Mouse (Mus musculus): ENCODE measurements at regions not wholly inside any gene's neighbourhood (a gene's known extent, or its start where the extent isn't known, plus 50 kb on each side); places are given as distances from the start of the nearest gene placed in this dataset.

- no peak for ATAC-seq (ENCODE audit: low FRiP score)
- WGBS = 74% methylated on average over 4 of the region's 4 CpGs
- no peak overlapping the region for H3K27ac ChIP-seq
- no peak overlapping the region for H3K4me3 ChIP-seq
- no peaks in the 10 kb centered on the region for H3K27me3 ChIP-seq
- H3K36me3 ChIP-seq = no peaks in the 10 kb centered on the region
- no peaks in the 10 kb centered on the region for H3K9me3 ChIP-seq
- H3K9ac ChIP-seq = no peak overlapping the region
- no peak overlapping the region for H3K4me2 ChIP-seq
- H3K4me1 ChIP-seq (replicated peaks) = 0 out of 2 replicates have a peak, but pooled peaks cover 2% of the 10 kb centered on the region
Observed at GRCm38 (mm10) chr4:10049411-10049810, 824.9 kb upstream of the 2610301B20Rik start.

- H3K9ac ChIP-seq = no peak overlapping the region
- 0 out of 2 replicates have a peak, but pooled peaks cover 2% of the 10 kb centered on the region for H3K4me1 ChIP-seq (replicated peaks)
- no peaks in the 10 kb centered on the region for H3K27me3 ChIP-seq
- no peak overlapping the region for H3K4me2 ChIP-seq
- H3K4me3 ChIP-seq = no peak overlapping the region
- 62% methylated on average over 5 of the region's 5 CpGs for WGBS
- ATAC-seq (ENCODE audit: low FRiP score) = peak; percentile 92
- no peaks in the 10 kb centered on the region for H3K36me3 ChIP-seq
- H3K9me3 ChIP-seq = no peaks in the 10 kb centered on the region
- no peak overlapping the region for H3K27ac ChIP-seq
Observed at GRCm38 (mm10) chr4:10051296-10052267, 822.7 kb upstream of the 2610301B20Rik start.

- H3K4me1 ChIP-seq (replicated peaks) = 0 out of 2 replicates have a peak, but pooled peaks cover 2% of the 10 kb centered on the region
- no peaks in the 10 kb centered on the region for H3K9me3 ChIP-seq
- H3K4me2 ChIP-seq = no peak overlapping the region
- no peak overlapping the region for H3K9ac ChIP-seq
- no peak overlapping the region for H3K27ac ChIP-seq
- ATAC-seq (ENCODE audit: low FRiP score) = no peak
- no peaks in the 10 kb centered on the region for H3K36me3 ChIP-seq
- H3K27me3 ChIP-seq = no peaks in the 10 kb centered on the region
- H3K4me3 ChIP-seq = no peak overlapping the region
Observed at GRCm38 (mm10) chr4:10052869-10053268, 821.4 kb upstream of the 2610301B20Rik start.

DNA sequence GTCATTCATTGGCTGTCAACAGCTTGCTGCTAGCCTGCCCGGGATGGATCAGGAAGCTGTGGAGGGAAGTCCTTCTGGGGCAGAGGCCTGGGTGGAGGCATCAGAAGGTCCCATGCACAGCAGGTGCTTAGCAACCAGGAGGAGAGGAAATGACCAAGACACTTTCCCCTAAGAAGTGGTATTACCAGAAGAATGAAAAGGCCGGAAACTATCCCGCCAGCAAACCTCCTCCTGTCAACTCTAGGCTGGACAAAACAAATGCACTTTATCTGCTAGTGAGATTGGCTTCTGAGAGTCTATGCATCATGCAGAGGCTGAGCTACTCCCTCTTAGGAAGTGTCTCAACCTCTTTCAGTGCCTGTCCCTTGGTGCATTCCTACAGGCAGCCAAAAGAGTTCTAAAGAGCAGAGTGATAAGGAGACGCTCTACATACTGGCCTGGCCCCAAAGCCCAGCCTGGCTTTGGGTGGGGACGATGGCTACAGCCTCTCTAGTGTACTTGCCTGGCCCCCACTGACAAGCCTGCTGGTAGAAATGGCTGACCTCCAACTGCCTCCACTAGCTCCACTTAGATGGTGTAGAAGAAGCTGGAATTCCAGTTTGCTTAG lies 801.7 kb upstream of the 2610301B20Rik start:
- no peaks in the 10 kb centered on the region for H3K9me3 ChIP-seq
- no peaks in the 10 kb centered on the region for H3K36me3 ChIP-seq
- H3K27ac ChIP-seq = no peak overlapping the region
- ATAC-seq (ENCODE audit: low FRiP score) = no peak
- no peak overlapping the region for H3K4me2 ChIP-seq
- no peaks in the 10 kb centered on the region for H3K27me3 ChIP-seq
- H3K9ac ChIP-seq = no peak overlapping the region
- no peaks in the 10 kb centered on the region for H3K4me1 ChIP-seq (replicated peaks)
- 83% methylated on average over 5 of the region's 5 CpGs for WGBS
- H3K4me3 ChIP-seq = no peak overlapping the region

GRCm38 (mm10) chr4:10079565-10080169 lies 794.6 kb upstream of the 2610301B20Rik start:
- WGBS = 74% methylated on average over 3 of the region's 3 CpGs
- Histone ChIP-seq H3K4me2 (no peak overlapping the region), H3K4me1 (replicated peaks) (no peaks in the 10 kb centered on the region), H3K36me3 (no peaks in the 10 kb centered on the region), H3K4me3 (no peak overlapping the region), H3K27ac (no peak overlapping the region), H3K9me3 (no peaks in the 10 kb centered on the region), H3K27me3 (no peaks in the 10 kb centered on the region), H3K9ac (no peak overlapping the region)
- ATAC-seq (ENCODE audit: low FRiP score) = no peak

DNA sequence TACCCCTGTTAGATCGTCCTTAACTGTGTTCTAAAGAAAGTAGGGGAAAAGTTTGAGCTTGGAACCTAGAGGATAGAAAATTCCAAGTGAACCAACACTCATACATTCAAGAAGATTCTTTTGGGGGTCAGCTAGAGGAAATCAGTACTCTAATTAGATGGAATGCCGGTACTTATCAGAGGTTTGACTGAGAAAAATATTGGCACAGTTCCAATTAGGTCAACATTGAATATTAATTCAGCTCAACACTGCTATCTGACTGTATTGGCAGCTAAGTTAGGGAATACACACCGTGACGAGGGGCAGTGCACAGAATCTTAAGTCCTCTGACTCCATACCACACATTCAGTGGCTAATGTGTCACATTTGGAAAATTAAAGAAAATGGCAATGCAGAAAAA lies 759.5 kb upstream of the 2610301B20Rik start:
- H3K4me2 ChIP-seq = no peak overlapping the region

GRCm38 (mm10) chr4:10117964-10118363 lies 756.3 kb upstream of the 2610301B20Rik start:
- H3K27me3 ChIP-seq = no peaks in the 10 kb centered on the region
- 72% methylated on average over 2 of the region's 2 CpGs for WGBS
- 0 out of 2 replicates have a peak, but pooled peaks cover 4% of the 10 kb centered on the region for H3K9me3 ChIP-seq
- no peak overlapping the region for H3K27ac ChIP-seq
- no peaks in the 10 kb centered on the region for H3K4me1 ChIP-seq (replicated peaks)
- H3K36me3 ChIP-seq = no peaks in the 10 kb centered on the region
- H3K9ac ChIP-seq = no peak overlapping the region
- no peak overlapping the region for H3K4me2 ChIP-seq
- no peak overlapping the region for H3K4me3 ChIP-seq
- ATAC-seq (ENCODE audit: low FRiP score) = no peak

More for the DNA sequence above, 759.5 kb upstream of the 2610301B20Rik start:
- H3K36me3 ChIP-seq = no peaks in the 10 kb centered on the region
- no peaks in the 10 kb centered on the region for H3K27me3 ChIP-seq
- no peaks in the 10 kb centered on the region for H3K4me1 ChIP-seq (replicated peaks)
- H3K4me3 ChIP-seq = no peak overlapping the region
- no peak overlapping the region for H3K27ac ChIP-seq
- H3K9me3 ChIP-seq = no peaks in the 10 kb centered on the region
- no peak overlapping the region for H3K9ac ChIP-seq
- 69% methylated on average over 4 of the region's 4 CpGs for WGBS
- no peak for ATAC-seq (ENCODE audit: low FRiP score)

- WGBS = 54% methylated on average over 2 of the region's 2 CpGs
- no peak overlapping the region for H3K27ac ChIP-seq
- H3K27me3 ChIP-seq = no peaks in the 10 kb centered on the region
- no peak overlapping the region for H3K9ac ChIP-seq
- H3K9me3 ChIP-seq = 0 out of 2 replicates have a peak, but pooled peaks cover 4% of the 10 kb centered on the region
- no peaks in the 10 kb centered on the region for H3K36me3 ChIP-seq
- peak; percentile 32; the same call in 1 of the 2 replicates for ATAC-seq (ENCODE audit: low FRiP score)
- no peak overlapping the region for H3K4me3 ChIP-seq
- H3K4me1 ChIP-seq (replicated peaks) = no peaks in the 10 kb centered on the region
- no peak overlapping the region for H3K4me2 ChIP-seq
Observed at GRCm38 (mm10) chr4:10124252-10124651, 750.0 kb upstream of the 2610301B20Rik start.

DNA sequence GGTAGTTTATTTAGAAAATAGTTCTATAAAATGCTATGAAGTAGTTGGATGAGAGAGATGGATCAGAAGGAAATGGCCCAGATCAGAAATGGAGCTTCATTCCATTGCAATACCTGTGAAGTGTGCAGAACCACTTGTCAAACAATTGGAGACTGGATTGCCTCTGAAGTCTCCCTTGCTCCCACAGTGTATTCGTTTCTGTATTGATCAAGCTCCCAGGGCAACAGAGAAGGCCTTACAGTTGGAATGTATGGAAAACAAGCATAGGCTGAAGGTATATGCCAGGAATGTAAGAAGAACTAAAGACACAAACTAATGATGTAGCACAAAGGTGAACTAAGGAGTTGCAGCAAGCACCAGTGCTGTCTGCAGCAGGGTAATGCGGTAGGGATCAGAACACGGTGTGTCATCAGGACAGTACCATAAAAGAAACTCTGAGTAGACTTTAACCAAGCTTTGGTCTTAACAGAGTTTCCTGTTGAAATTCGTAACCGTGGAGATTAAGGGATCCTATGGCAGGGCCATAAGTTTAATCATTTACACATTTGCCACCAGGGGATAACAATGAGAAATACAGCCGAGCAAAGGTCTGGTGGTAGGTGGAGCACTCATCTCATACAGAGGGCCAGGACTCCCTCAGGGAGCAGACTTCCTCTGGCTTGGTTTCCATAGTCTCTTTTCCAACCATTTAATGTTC lies 732.9 kb upstream of the 2610301B20Rik start:
- Histone ChIP-seq H3K36me3 (no peaks in the 10 kb centered on the region), H3K4me3 (no peak overlapping the region), H3K4me2 (no peak overlapping the region), H3K4me1 (replicated peaks) (no peaks in the 10 kb centered on the region), H3K27me3 (no peaks in the 10 kb centered on the region), H3K9me3 (0 out of 2 replicates have a peak, but pooled peaks cover 3% of the 10 kb centered on the region), H3K9ac (no peak overlapping the region), H3K27ac (no peak overlapping the region)
- no peak for ATAC-seq (ENCODE audit: low FRiP score)
- WGBS = 66% methylated on average over 6 of the region's 6 CpGs

- H3K27me3 ChIP-seq = no peaks in the 10 kb centered on the region
- H3K4me2 ChIP-seq = no peak overlapping the region
- no peak for ATAC-seq (ENCODE audit: low FRiP score)
- no peaks in the 10 kb centered on the region for H3K9me3 ChIP-seq
- H3K4me3 ChIP-seq = no peak overlapping the region
- H3K27ac ChIP-seq = no peak overlapping the region
- no peaks in the 10 kb centered on the region for H3K36me3 ChIP-seq
- 83% methylated on average over 2 of the region's 2 CpGs for WGBS
- no peak overlapping the region for H3K9ac ChIP-seq
- H3K4me1 ChIP-seq (replicated peaks) = no peaks in the 10 kb centered on the region
Observed at GRCm38 (mm10) chr4:10149911-10150310, 724.4 kb upstream of the 2610301B20Rik start.

DNA sequence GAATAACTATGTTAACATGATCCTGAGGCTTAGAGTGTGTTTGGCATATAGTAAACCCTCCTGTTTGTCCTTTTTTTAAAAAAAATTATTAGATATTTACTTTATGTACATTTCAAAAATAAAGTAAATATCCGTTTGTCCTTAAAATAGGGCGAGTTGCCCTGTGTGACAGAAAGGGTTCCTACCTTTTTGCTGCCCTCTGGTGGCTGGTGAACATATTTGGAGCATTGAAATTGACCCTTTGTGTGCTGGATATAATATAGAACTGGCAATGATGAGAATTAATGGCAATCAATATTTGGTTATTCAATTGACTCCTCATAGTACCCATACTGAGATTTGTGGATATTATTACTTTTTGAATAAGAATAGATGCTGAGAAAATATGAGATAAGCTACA lies 723.8 kb upstream of the 2610301B20Rik start:
- H3K36me3 ChIP-seq = no peaks in the 10 kb centered on the region
- no peaks in the 10 kb centered on the region for H3K27me3 ChIP-seq
- H3K4me2 ChIP-seq = no peak overlapping the region
- H3K9me3 ChIP-seq = no peaks in the 10 kb centered on the region
- WGBS = 19% methylated on average over 2 of the region's 2 CpGs
- ATAC-seq (ENCODE audit: low FRiP score) = no peak
- H3K4me3 ChIP-seq = no peak overlapping the region
- no peaks in the 10 kb centered on the region for H3K4me1 ChIP-seq (replicated peaks)
- no peak overlapping the region for H3K9ac ChIP-seq
- no peak overlapping the region for H3K27ac ChIP-seq

All from hindbrain, embryonic 13.5 days (tissue).